Mouse (Mus musculus) intestine, postnatal 0 days (tissue): ENCODE data around the gene Lce1k. TPM values are rescaled to one million over a fixed set of nuclear protein-coding genes. Genes with fewer than 3 reads are reported as not detected.
"Not testable (repeated sequence)": the region's sequence is repeated elsewhere in the genome, so short reads cannot be mapped to it uniquely, and the experiment has no call there.

ENCODE experiments used
- ATAC-seq: fragments of 200-750 bp; cut with Nextera tagmentation; 2 replicates; pipeline ENCODE4 v1.8.0; 2017; ENCODE audit warnings: mild to moderate bottlenecking, moderate TSS enrichment, moderate library complexity
- H3K27ac ChIP-seq: fragments of 300-500 bp; sonication (generic); 2 replicates; pipeline ENCODE4 v1.5.1; 2014; ENCODE audit warnings: mild to moderate bottlenecking, low read depth, low read length, moderate library complexity
- H3K27me3 ChIP-seq: fragments of 300-500 bp; sonication (generic); replicated peaks from 2 replicates; pipeline ENCODE4 v1.6.1; 2014; ENCODE audit warnings: low read length, mixed read lengths; ENCODE audit not compliant: control insufficient read depth, insufficient read depth
- H3K36me3 ChIP-seq: fragments of 300-500 bp; sonication (generic); 2 replicates; pipeline ENCODE4 v1.6.1; 2014; ENCODE audit warnings: mild to moderate bottlenecking, moderate library complexity; ENCODE audit not compliant: control insufficient read depth, insufficient read depth
- H3K4me1 ChIP-seq: fragments of 300-500 bp; sonication (generic); replicated peaks from 2 replicates; pipeline ENCODE4 v1.6.1; 2014; ENCODE audit warnings: antibody characterized with exemption, low read length, mixed read lengths; ENCODE audit not compliant: control insufficient read depth, insufficient read depth
- H3K4me2 ChIP-seq: fragments of 300-500 bp; sonication (generic); replicated peaks from 2 replicates; pipeline ENCODE4 v1.6.1; 2014; ENCODE audit warnings: low read depth, mild to moderate bottlenecking, moderate library complexity
- H3K4me3 ChIP-seq: fragments of 300-500 bp; sonication (generic); 2 replicates; pipeline ENCODE4 v1.5.1; 2014; ENCODE audit warnings: low read depth, low read length
- H3K9ac ChIP-seq: fragments of 300-500 bp; sonication (generic); 2 replicates; pipeline ENCODE4 v1.6.1; 2014; ENCODE audit warnings: mild to moderate bottlenecking, low read depth, low read length
- H3K9me3 ChIP-seq: fragments of 300-500 bp; sonication (generic); 2 replicates; pipeline ENCODE4 v1.6.1; 2016; ENCODE audit warnings: mixed run types; ENCODE audit not compliant: control insufficient read depth
- CTCF ChIP-seq: sonication (generic); IDR thresholded peaks from 2 replicates; pipeline ENCODE4 v1.5.1; 2016; ENCODE audit warnings: low read depth, mild to moderate bottlenecking, control low read depth, antibody characterized with exemption, moderate library complexity
- WGBS: fragments of 180-500 bp; shearing (Covaris S2); extraction: QIAGEN DNeasy Blood & Tissue Kit; methylation state at CpG from one replicate; pipeline ENCODE4 v1.1.7; 2014; 5-methylcytosine and 5-hydroxymethylcytosine counted together
- polyA plus RNA-seq: library from polyadenylated mRNA; unstranded; fragments of >200 nt; fragmentation: Nextera tagmentation; extraction: Ambion mirVana; gene quantifications from 2 replicates; pipeline ENCODE4 v1.2.1, GENCODE M21; 2015

The Lce1k gene
- not detected in 2 replicates for polyA plus RNA-seq

- Histone ChIP-seq H3K27me3 (no peaks in the 10 kb centered on the region), H3K9ac (no peak within 1 kb of the TSS), H3K36me3 (no peaks in the 10 kb centered on the region), H3K9me3 (no peaks in the 10 kb centered on the region), H3K27ac (no peak within 1 kb of the TSS), H3K4me3 (no peak within 1 kb of the TSS), H3K4me2 (no peak within 1 kb of the TSS), H3K4me1 (no peaks in the 10 kb centered on the region)
- no peak for TF ChIP-seq CTCF
- no peak for ATAC-seq
These were observed at the start of gene Lce1k for GRCm38 (mm10) chr3:92807791-92808190. Gene Lce1k, minus strand, starts transcription at chr3:92807891.

- no peak within 1 kb of the TSS for H3K9ac ChIP-seq
- no peaks in the 10 kb centered on the region for H3K36me3 ChIP-seq
- no peak within 1 kb of the TSS for H3K27ac ChIP-seq
- no peak within 1 kb of the TSS for H3K4me2 ChIP-seq
- no peak for TF ChIP-seq CTCF
- 81% methylated on average over 3 of the region's 3 CpGs for WGBS
- no peaks in the 10 kb centered on the region for H3K27me3 ChIP-seq
- H3K4me1 ChIP-seq = no peaks in the 10 kb centered on the region
- no peaks in the 10 kb centered on the region for H3K9me3 ChIP-seq
- ATAC-seq = no peak
- H3K4me3 ChIP-seq = no peak within 1 kb of the TSS
These were observed 43.5 kb upstream of the Lce1k start, which contains the start of gene Lce1l for GRCm38 (mm10) chr3:92851186-92851585. Gene Lce1l, minus strand, starts transcription at chr3:92851286.

GRCm38 (mm10) chr3:92827108-92827507, 19.4 kb upstream of the Lce1k start, which contains the start of gene Kprp:
Gene Kprp, minus strand, starts transcription at chr3:92827247.
- Histone ChIP-seq H3K4me2 (no peak within 1 kb of the TSS), H3K27ac (no peak within 1 kb of the TSS), H3K4me3 (no peak within 1 kb of the TSS), H3K9ac (no peak within 1 kb of the TSS), H3K36me3 (no peaks in the 10 kb centered on the region), H3K4me1 (no peaks in the 10 kb centered on the region), H3K9me3 (no peaks in the 10 kb centered on the region), H3K27me3 (no peaks in the 10 kb centered on the region)
- WGBS = 34% methylated on average over 1 of the region's 1 CpGs
- no peak for ATAC-seq
- no peak for TF ChIP-seq CTCF

- Histone ChIP-seq H3K4me1 (no peaks in the 10 kb centered on the region), H3K27me3 (no peaks in the 10 kb centered on the region), H3K9me3 (no peaks in the 10 kb centered on the region), H3K27ac (no peak overlapping the region), H3K4me3 (no peak overlapping the region), H3K4me2 (no peak overlapping the region), H3K9ac (no peak overlapping the region), H3K36me3 (no peaks in the 10 kb centered on the region)
- peak; percentile 31; the same call in 1 of the 2 replicates for TF ChIP-seq CTCF
- WGBS = 20% methylated on average over 1 of the region's 1 CpGs
- no peak for ATAC-seq
These were observed 18.1 kb upstream of the Lce1k start for GRCm38 (mm10) chr3:92825808-92826207.

GRCm38 (mm10) chr3:92816036-92816435, 8.3 kb upstream of the Lce1k start:
- H3K4me1 ChIP-seq, H3K4me2 ChIP-seq, H3K9me3 ChIP-seq, H3K27me3 ChIP-seq, H3K9ac ChIP-seq, H3K27ac ChIP-seq, H3K36me3 ChIP-seq, H3K4me3 ChIP-seq, ATAC-seq: not testable (repeated sequence)
- 90% methylated on average over 2 of the region's 2 CpGs for WGBS

GRCm38 (mm10) chr3:92815581-92815980, 7.9 kb upstream of the Lce1k start:
- no peak overlapping the region for H3K4me3 ChIP-seq
- H3K4me2 ChIP-seq = no peak overlapping the region
- H3K27ac ChIP-seq = no peak overlapping the region
- no peaks in the 10 kb centered on the region for H3K36me3 ChIP-seq
- H3K4me1 ChIP-seq = no peaks in the 10 kb centered on the region
- H3K27me3 ChIP-seq = no peaks in the 10 kb centered on the region
- no peak for TF ChIP-seq CTCF
- ATAC-seq = no peak
- WGBS = 93% methylated on average over 3 of the region's 3 CpGs
- no peak overlapping the region for H3K9ac ChIP-seq
- H3K9me3 ChIP-seq = no peaks in the 10 kb centered on the region

- H3K9me3 ChIP-seq = no peaks in the 10 kb centered on the region
- no peak within 1 kb of the TSS for H3K9ac ChIP-seq
- no peaks in the 10 kb centered on the region for H3K36me3 ChIP-seq
- no peaks in the 10 kb centered on the region for H3K27me3 ChIP-seq
- no peak for ATAC-seq
- no peaks in the 10 kb centered on the region for H3K4me1 ChIP-seq
- TF ChIP-seq CTCF = no peak
- H3K4me3 ChIP-seq = no peak within 1 kb of the TSS
- H3K4me2 ChIP-seq = no peak within 1 kb of the TSS
- H3K27ac ChIP-seq = no peak within 1 kb of the TSS
- WGBS = 83% methylated on average over 1 of the region's 1 CpGs
These were observed 17.3 kb downstream of the Lce1k start, which contains the start of gene Lce1j for GRCm38 (mm10) chr3:92790414-92790813. Gene Lce1j, minus strand, starts transcription at chr3:92790514.
